Mouse (Mus musculus) bone marrow, adult 2 months (tissue): Measurements from ENCODE around the gene Anks1b.

Source experiments
- CTCF ChIP-seq: fragments of 200-500 bp; IDR thresholded peaks from 2 replicates; pipeline ENCODE4 v1.5.1; 2011; ENCODE audit warnings: low read length, control low read depth; ENCODE audit not compliant: control insufficient read depth, insufficient read depth
- POLR2A ChIP-seq: fragments of 200-500 bp; IDR thresholded peaks from 2 replicates; pipeline ENCODE4 v1.6.1; 2011; ENCODE audit warnings: low read depth, mild to moderate bottlenecking, control low read depth, low read length, borderline replicate concordance; ENCODE audit not compliant: control insufficient read depth

GRCm38 (mm10) chr10:90696687-90697086 is 823.4 kb downstream of the Anks1b start:
- no peak for TF ChIP-seq CTCF
- no peak for TF ChIP-seq POLR2A
